Mouse (Mus musculus): Measurements from ENCODE around the gene Rnase1. TPM values are rescaled to one million over a fixed set of nuclear protein-coding genes. Genes with fewer than 3 reads are reported as not detected.

The Rnase1 gene
- total and polyA plus RNA-seq, 3 experiments, result 0.07 TPM; not detected in 2

DNA sequence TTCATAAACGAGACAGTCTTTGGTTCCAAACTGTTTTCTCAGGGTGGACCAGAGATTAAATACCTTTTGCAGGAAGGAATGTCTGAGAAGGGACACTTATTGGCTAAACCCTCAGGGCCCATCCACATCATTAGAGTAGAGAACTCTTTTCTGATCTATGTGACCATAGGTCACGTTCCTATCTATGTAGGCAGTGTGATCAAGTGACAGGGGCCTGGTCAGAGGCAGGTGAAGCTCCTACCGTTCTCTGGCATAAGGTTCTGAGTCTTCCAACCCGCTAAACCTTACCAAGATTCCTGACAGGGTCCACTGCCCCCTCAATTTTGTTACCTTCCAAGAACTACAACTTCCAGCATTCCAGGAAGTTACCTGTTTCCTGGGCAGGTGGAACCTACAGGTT is 4.5 kb downstream of the Rnase1 start:
- H3K9me3 ChIP-seq (replicated peaks; ENCODE audit: insufficient read depth, low read length), result no peaks in the 10 kb centered on the region
- H3K36me3 ChIP-seq (ENCODE audit: control insufficient read depth in 1 of 2, insufficient read depth in 2 of 2, low read length in 2 of 2), result peaks cover 0 to 20% of the 10 kb centered on the region in 2 experiments; a peak in 2 of 4 replicates
- no peak for TF ChIP-seq POLR2A (IDR thresholded peaks at IDR 0.05; ENCODE audit: control insufficient read depth in 1 of 2, insufficient read depth in 1 of 2, low read depth in 1 of 2, low read length in 2 of 2, poor library complexity in 1 of 2)
- no peak for TF ChIP-seq POLR2AphosphoS5 (IDR thresholded peaks at IDR 0.05; ENCODE audit: borderline replicate concordance, low read depth, low read length)
- TF ChIP-seq NELFE (IDR thresholded peaks at IDR 0.05; ENCODE audit: low read depth, low read length), result no peak
- TF ChIP-seq CTCF (IDR thresholded peaks at IDR 0.05 in 2 of 3, conservative IDR thresholded peaks at IDR 0.05 in 1 of 3; ENCODE audit: control insufficient read depth in 1 of 3, insufficient read depth in 1 of 3, low read depth in 2 of 3, low read length in 3 of 3, poor library complexity in 1 of 3, severe bottlenecking in 1 of 3), result no peak
- no peak for TF ChIP-seq TCF12 (IDR thresholded peaks at IDR 0.05; ENCODE audit: low read depth, low read length)
- TF ChIP-seq ZNF384 (IDR thresholded peaks at IDR 0.05; ENCODE audit: low read depth, low read length), result no peak
- TF ChIP-seq RCOR1 (IDR thresholded peaks at IDR 0.05; ENCODE audit: low read depth, low read length), result no peak
- TF ChIP-seq NRF1 (IDR thresholded peaks at IDR 0.05; ENCODE audit: insufficient read depth, low read depth, low read length, poor library complexity, severe bottlenecking), result no peak
- no peak for TF ChIP-seq GABPA (IDR thresholded peaks at IDR 0.05; ENCODE audit: low read depth, low read length)
- no peak for DNase-seq (ENCODE audit: low read depth, low spot score)
- no peak overlapping the region for H3K9ac ChIP-seq (ENCODE audit: control insufficient read depth, low read depth, low read length, poor library complexity, severe bottlenecking)
- no peak overlapping the region for H3K27ac ChIP-seq (ENCODE audit: control insufficient read depth, low read depth, low read length)
- no peaks in the 10 kb centered on the region for H3K79me2 ChIP-seq (ENCODE audit: control insufficient read depth, insufficient read depth, low read length, poor library complexity)
- H3K4me1 ChIP-seq (ENCODE audit: control insufficient read depth in 1 of 2, insufficient read depth in 2 of 2, low read length in 2 of 2), result peaks cover 7 to 16% of the 10 kb centered on the region in 2 experiments
- H3K4me3 ChIP-seq (ENCODE audit: control insufficient read depth in 1 of 2, insufficient read depth in 1 of 2, low read depth in 2 of 2, low read length in 2 of 2), result no peak overlapping the region
- no peaks in the 10 kb centered on the region for H3K27me3 ChIP-seq (ENCODE audit: control insufficient read depth in 1 of 2, insufficient read depth in 2 of 2, low read length in 2 of 2)

DNA sequence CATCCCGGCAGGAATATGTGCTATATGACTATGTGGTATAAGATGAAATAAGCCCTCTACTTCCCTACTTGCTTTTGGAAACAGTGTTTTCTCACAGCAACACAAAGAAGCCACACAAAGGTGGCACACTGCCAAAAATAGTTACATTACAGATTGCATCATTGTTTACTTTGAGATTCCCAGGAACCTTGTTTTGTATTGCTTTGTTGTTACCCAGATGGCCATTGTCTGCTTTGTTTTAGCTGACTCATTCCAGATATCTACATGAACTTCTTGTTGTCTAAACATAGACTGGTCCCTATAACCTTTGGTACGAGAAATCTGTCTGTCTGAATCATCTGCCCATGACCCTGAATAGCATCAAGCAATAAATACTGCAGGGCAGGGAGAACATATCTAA is 6.2 kb downstream of the Rnase1 start:
- Histone ChIP-seq H3K9me3 (replicated peaks; ENCODE audit: insufficient read depth, low read length) (no peaks in the 10 kb centered on the region), H3K4me3 (ENCODE audit: control insufficient read depth in 1 of 2, insufficient read depth in 1 of 2, low read depth in 2 of 2, low read length in 2 of 2) (no peak overlapping the region), H3K79me2 (ENCODE audit: control insufficient read depth, insufficient read depth, low read length, poor library complexity) (no peaks in the 10 kb centered on the region), H3K9ac (ENCODE audit: control insufficient read depth, low read depth, low read length, poor library complexity, severe bottlenecking) (no peak overlapping the region), H3K4me1 (ENCODE audit: control insufficient read depth in 1 of 2, insufficient read depth in 2 of 2, low read length in 2 of 2) (peaks cover 7 to 12% of the 10 kb centered on the region in 2 experiments), H3K36me3 (ENCODE audit: control insufficient read depth in 1 of 2, insufficient read depth in 2 of 2, low read length in 2 of 2) (peaks cover 0 to 20% of the 10 kb centered on the region in 2 experiments; a peak in 2 of 4 replicates), H3K27me3 (ENCODE audit: control insufficient read depth in 1 of 2, insufficient read depth in 2 of 2, low read length in 2 of 2) (no peaks in the 10 kb centered on the region), H3K27ac (ENCODE audit: control insufficient read depth, low read depth, low read length) (no peak overlapping the region)
- no peak for TF ChIP-seq HCFC1 (IDR thresholded peaks at IDR 0.05; ENCODE audit: low read depth, low read length)
- DNase-seq (ENCODE audit: low read depth, low spot score), result peak; percentile 37

DNA sequence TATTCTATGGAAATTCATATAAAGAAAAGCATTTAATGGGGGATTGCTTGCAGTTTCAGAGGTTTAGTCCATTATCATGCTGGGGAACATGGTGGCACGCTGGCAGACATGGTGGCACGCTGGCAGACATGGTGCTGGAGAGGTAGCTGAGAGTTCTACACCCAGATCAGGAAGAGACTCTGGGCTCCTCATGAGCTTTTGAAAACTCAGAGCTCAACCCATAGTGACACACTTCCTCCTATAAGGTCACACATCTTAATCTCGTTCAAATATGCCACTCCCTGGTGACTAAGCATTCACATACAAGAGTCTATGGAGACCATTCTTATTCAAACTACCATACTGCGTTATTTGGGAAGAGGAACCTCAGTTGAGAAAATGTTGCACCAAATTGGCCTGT is 14.2 kb downstream of the Rnase1 start:
- peak; percentile 91 for DNase-seq (ENCODE audit: low read depth, low spot score)
- Histone ChIP-seq H3K4me3 (ENCODE audit: control insufficient read depth in 1 of 2, insufficient read depth in 1 of 2, low read depth in 2 of 2, low read length in 2 of 2) (no peak overlapping the region), H3K27me3 (ENCODE audit: control insufficient read depth in 1 of 2, insufficient read depth in 2 of 2, low read length in 2 of 2) (no peaks in the 10 kb centered on the region), H3K27ac (ENCODE audit: control insufficient read depth, low read depth, low read length) (peak overlapping the region; percentile 97), H3K9me3 (replicated peaks; ENCODE audit: insufficient read depth, low read length) (no peaks in the 10 kb centered on the region), H3K4me1 (ENCODE audit: control insufficient read depth in 1 of 2, insufficient read depth in 2 of 2, low read length in 2 of 2) (peaks cover 10 to 26% of the 10 kb centered on the region in 2 experiments), H3K9ac (ENCODE audit: control insufficient read depth, low read depth, low read length, poor library complexity, severe bottlenecking) (no peak overlapping the region), H3K36me3 (ENCODE audit: control insufficient read depth in 1 of 2, insufficient read depth in 2 of 2, low read length in 2 of 2) (peaks cover 0 to 30% of the 10 kb centered on the region in 2 experiments; a peak in 2 of 4 replicates), H3K79me2 (ENCODE audit: control insufficient read depth, insufficient read depth, low read length, poor library complexity) (peaks cover 7% of the 10 kb centered on the region)
- TF ChIP-seq MAX (IDR thresholded peaks at IDR 0.05; ENCODE audit: low read length), result no peak
- no peak for TF ChIP-seq ZNF384 (IDR thresholded peaks at IDR 0.05; ENCODE audit: low read depth, low read length)
- no peak for TF ChIP-seq HCFC1 (IDR thresholded peaks at IDR 0.05; ENCODE audit: low read depth, low read length)
- TF ChIP-seq POLR2AphosphoS2 (IDR thresholded peaks at IDR 0.05; ENCODE audit: low read length), result no peak
- no peak for TF ChIP-seq ELF1 (IDR thresholded peaks at IDR 0.05; ENCODE audit: low read depth, low read length)
- TF ChIP-seq MXI1 (IDR thresholded peaks at IDR 0.05; ENCODE audit: low read depth, low read length), result peak; percentile 46; the same call in 1 of the 2 replicates
- no peak for TF ChIP-seq RCOR1 (IDR thresholded peaks at IDR 0.05; ENCODE audit: low read depth, low read length)
- TF ChIP-seq MYC (IDR thresholded peaks at IDR 0.05; ENCODE audit: low read depth, low read length), result no peak
- TF ChIP-seq POLR2A (IDR thresholded peaks at IDR 0.05; ENCODE audit: control insufficient read depth in 1 of 2, insufficient read depth in 1 of 2, low read depth in 1 of 2, low read length in 2 of 2, poor library complexity in 1 of 2), result peak in 1 of 2 experiments; percentile 82; a peak in 2 of 4 replicates
- TF ChIP-seq MEF2A (IDR thresholded peaks at IDR 0.05; ENCODE audit: extremely low read depth, insufficient replicate concordance, low read depth, low read length, poor library complexity, severe bottlenecking), result no peak
- TF ChIP-seq USF1 (IDR thresholded peaks at IDR 0.05; ENCODE audit: low read depth, low read length), result no peak
- no peak for TF ChIP-seq CHD1 (IDR thresholded peaks at IDR 0.05; ENCODE audit: low read depth, low read length)
- peak; percentile 90 for TF ChIP-seq TBP (IDR thresholded peaks at IDR 0.05; ENCODE audit: low read depth, low read length)
- TF ChIP-seq SIN3A (IDR thresholded peaks at IDR 0.05; ENCODE audit: low read length), result 0 out of 2 replicates have a peak, but pooled peaks have one; percentile 13
- no peak for TF ChIP-seq TCF12 (IDR thresholded peaks at IDR 0.05; ENCODE audit: low read depth, low read length)
- no peak for TF ChIP-seq KAT2A (conservative IDR thresholded peaks at IDR 0.05; ENCODE audit: low read depth, low read length)
- peak; percentile 55; the same call in 1 of the 2 replicates for TF ChIP-seq ETS1 (IDR thresholded peaks at IDR 0.05; ENCODE audit: low read depth, low read length)
- no peak for TF ChIP-seq POLR2AphosphoS5 (IDR thresholded peaks at IDR 0.05; ENCODE audit: borderline replicate concordance, low read depth, low read length)
- TF ChIP-seq EP300 (IDR thresholded peaks at IDR 0.05; ENCODE audit: low read depth in 1 of 2, low read length in 2 of 2), result no peak; a peak in 1 of 4 replicates
- TF ChIP-seq CTCF (IDR thresholded peaks at IDR 0.05 in 2 of 3, conservative IDR thresholded peaks at IDR 0.05 in 1 of 3; ENCODE audit: control insufficient read depth in 1 of 3, insufficient read depth in 1 of 3, low read depth in 2 of 3, low read length in 3 of 3, poor library complexity in 1 of 3, severe bottlenecking in 1 of 3), result no peak
- no peak for TF ChIP-seq GABPA (IDR thresholded peaks at IDR 0.05; ENCODE audit: low read depth, low read length)

Data from MEL (cell line).